Mouse (Mus musculus) hindbrain, embryonic 11.5 days (tissue): ENCODE data around the gene Fam25c. TPM values are rescaled to one million over a fixed set of nuclear protein-coding genes. Genes with fewer than 3 reads are reported as not detected.

Source experiments
- ATAC-seq: fragments of 200-750 bp; cut with Nextera tagmentation; 2 replicates; pipeline ENCODE4 v1.8.0; 2017; ENCODE audit warnings: mild to moderate bottlenecking, moderate TSS enrichment, moderate library complexity; ENCODE audit not compliant: low FRiP score
- DNase-seq: peaks from one replicate; pipeline ENCODE4 v3.0.0-alpha.2; 2015; ENCODE audit warnings: low spot score
- H3K27ac ChIP-seq: fragments of 300-500 bp; sonication (generic); 2 replicates; pipeline ENCODE4 v1.5.1; 2014; ENCODE audit warnings: mild to moderate bottlenecking, low read depth, low read length
- H3K27me3 ChIP-seq: fragments of 300-500 bp; sonication (generic); 2 replicates; pipeline ENCODE4 v1.6.1; 2014; ENCODE audit warnings: mild to moderate bottlenecking, low read length, moderate library complexity, mixed read lengths; ENCODE audit not compliant: control insufficient read depth, insufficient read depth
- H3K36me3 ChIP-seq: fragments of 300-500 bp; sonication (generic); 2 replicates; pipeline ENCODE4 v1.6.1; 2014; ENCODE audit warnings: mild to moderate bottlenecking, low read length, moderate library complexity, mixed read lengths; ENCODE audit not compliant: control insufficient read depth, insufficient read depth
- H3K4me1 ChIP-seq: fragments of 300-500 bp; sonication (generic); replicated peaks from 2 replicates; pipeline ENCODE4 v1.6.1; 2014; ENCODE audit warnings: low read length, mixed read lengths; ENCODE audit not compliant: control insufficient read depth, insufficient read depth
- H3K4me2 ChIP-seq: fragments of 300-500 bp; sonication (generic); replicated peaks from 2 replicates; pipeline ENCODE4 v1.6.1; 2014; ENCODE audit warnings: mild to moderate bottlenecking, low read depth, low read length
- H3K4me3 ChIP-seq: fragments of 300-500 bp; sonication (generic); 2 replicates; pipeline ENCODE4 v1.5.1; 2014; ENCODE audit warnings: low read depth, low read length
- H3K9ac ChIP-seq: fragments of 300-500 bp; sonication (generic); 2 replicates; pipeline ENCODE4 v1.6.1; 2014; ENCODE audit warnings: low read depth, low read length
- H3K9me3 ChIP-seq: fragments of 300-500 bp; sonication (generic); 2 replicates; pipeline ENCODE4 v1.6.1; 2016; ENCODE audit warnings: low read length; ENCODE audit not compliant: control insufficient read depth
- WGBS: fragments of 180-500 bp; shearing (Covaris S2); extraction: QIAGEN DNeasy Blood & Tissue Kit; methylation state at CpG from one replicate; pipeline ENCODE4 v1.1.7; 2014; 5-methylcytosine and 5-hydroxymethylcytosine counted together
- polyA plus RNA-seq: library from polyadenylated mRNA; unstranded; fragments of >200 nt; fragmentation: Nextera tagmentation; extraction: Ambion mirVana; gene quantifications from 2 replicates; pipeline ENCODE4 v1.2.1, GENCODE M21; 2014

Fam25c gene
- polyA plus RNA-seq, 1 experiment from 2014 or later: not detected

DNA sequence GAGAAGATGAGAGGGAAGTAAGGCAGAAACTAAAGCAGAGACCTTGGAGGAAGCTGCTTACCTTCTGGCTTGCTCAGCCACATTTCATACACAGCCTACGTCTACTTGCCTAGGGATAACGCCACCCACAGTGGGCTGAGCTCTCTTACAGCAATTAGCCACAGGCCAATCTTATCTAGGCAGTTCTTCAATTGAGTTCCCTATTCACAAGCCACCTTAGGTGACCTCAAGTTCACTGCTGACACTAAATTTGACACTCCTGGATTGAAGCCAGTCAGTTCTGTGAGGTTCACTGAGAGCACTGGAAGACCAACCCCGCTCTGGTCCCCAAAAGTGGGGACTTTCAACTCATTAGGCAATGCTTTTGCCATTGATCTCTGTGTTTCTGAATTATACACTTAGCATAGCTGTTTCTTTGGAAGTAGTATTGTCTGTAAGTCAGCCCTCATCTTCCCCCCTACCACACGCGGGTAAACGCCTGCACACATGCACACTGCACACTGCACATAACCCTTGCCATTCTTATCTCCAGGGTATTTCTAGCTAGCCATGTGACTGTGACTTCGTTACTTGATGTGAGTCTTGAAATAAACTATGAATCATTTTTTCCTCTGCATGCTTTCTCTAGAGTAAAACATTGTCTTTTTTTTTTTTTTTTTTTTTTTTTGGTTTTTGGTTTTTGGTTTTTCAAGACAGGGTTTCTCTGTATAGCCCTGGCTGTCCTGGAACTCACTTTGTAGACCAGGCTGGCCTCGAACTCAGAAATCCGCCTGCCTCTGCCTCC lies 27.9 kb upstream of the Fam25c start:
- Histone ChIP-seq H3K27ac (no peak overlapping the region), H3K9me3 (no peaks in the 10 kb centered on the region), H3K4me1 (0 out of 2 replicates have a peak, but pooled peaks cover 3% of the 10 kb centered on the region), H3K36me3 (no peaks in the 10 kb centered on the region), H3K4me3 (no peak overlapping the region), H3K27me3 (no peaks in the 10 kb centered on the region), H3K4me2 (no peak overlapping the region), H3K9ac (no peak overlapping the region)
- no peak for DNase-seq
- ATAC-seq: no peak
- WGBS: 95% methylated on average over 9 of the region's 9 CpGs

DNA sequence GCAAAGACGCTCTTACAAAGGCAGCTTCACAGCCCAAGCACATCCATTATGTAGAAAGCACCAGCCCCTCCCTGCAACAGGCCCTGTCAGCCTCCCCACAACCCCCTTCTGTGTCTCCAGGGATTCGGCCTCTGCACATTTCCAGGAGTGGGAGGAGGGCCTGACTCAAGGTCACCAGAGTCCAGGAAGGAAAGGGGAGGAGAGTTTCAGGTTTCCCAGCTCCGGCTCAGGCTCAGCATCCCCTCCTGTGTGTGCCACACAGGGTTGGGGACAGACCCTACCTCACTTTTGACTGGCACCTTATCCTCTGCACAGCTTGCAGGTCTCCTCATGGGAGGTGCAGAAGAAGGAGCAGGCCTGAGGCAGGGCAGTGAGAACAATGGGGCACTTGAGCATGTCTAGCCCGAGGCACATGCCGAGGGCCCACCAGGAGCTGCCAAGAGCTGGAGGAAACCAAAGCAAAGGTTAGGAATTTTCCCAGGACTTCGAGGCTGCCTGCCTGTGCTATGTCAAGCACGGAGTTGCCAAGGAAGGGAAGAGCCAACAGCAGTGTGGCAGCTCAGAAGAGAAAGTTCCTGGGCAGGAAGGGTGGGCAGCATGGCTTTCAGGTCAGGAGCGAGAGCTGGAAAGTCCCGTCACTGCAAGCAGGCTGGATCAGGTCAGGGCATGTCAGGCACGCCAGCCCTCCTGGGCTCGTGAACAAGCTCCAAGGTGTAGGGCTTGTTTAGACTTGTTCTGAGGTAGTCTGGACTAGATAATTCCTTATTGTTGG lies 23.5 kb upstream of the Fam25c start:
- 38% methylated on average over 11 of the region's 11 CpGs for WGBS
- peak; percentile 48 for ATAC-seq
- H3K9ac ChIP-seq: no peak overlapping the region

DNA sequence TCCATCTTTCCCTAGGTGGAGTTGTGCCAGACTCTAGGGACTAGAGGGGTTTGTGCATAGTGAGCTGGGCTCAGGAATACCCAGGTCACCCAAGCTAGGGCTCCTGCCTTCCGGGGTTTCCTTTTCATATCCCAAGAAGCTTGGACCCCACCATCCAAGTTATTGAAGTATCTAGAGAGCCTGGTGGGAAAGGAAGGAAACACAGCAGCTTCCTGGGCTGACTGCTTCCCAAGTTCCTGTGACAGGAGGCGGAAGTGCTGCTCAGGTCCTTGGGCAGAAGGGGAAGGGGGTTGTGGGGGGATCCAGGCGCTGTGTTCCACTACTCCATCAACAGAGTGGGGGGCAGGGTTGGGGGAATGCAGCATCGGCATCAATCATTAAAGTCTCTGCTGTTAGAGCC lies 21.9 kb upstream of the Fam25c start:
- Histone ChIP-seq H3K9me3 (no peaks in the 10 kb centered on the region), H3K4me2 (no peak overlapping the region), H3K27me3 (no peaks in the 10 kb centered on the region), H3K27ac (no peak overlapping the region), H3K4me1 (0 out of 2 replicates have a peak, but pooled peaks cover 3% of the 10 kb centered on the region), H3K4me3 (no peak overlapping the region), H3K9ac (no peak overlapping the region), H3K36me3 (no peaks in the 10 kb centered on the region)
- DNase-seq: no peak
- WGBS: 84% methylated on average over 4 of the region's 4 CpGs
- no peak for ATAC-seq

More for the DNA sequence above, 23.5 kb upstream of the Fam25c start:
- no peaks in the 10 kb centered on the region for H3K36me3 ChIP-seq
- H3K27me3 ChIP-seq: no peaks in the 10 kb centered on the region
- H3K4me1 ChIP-seq: 0 out of 2 replicates have a peak, but pooled peaks cover 3% of the 10 kb centered on the region
- H3K9me3 ChIP-seq: no peaks in the 10 kb centered on the region
- no peak overlapping the region for H3K4me2 ChIP-seq
- peak overlapping the region; percentile 36; the same call in 1 of the 2 replicates for H3K27ac ChIP-seq
- no peak overlapping the region for H3K4me3 ChIP-seq
- peak; percentile 64 for DNase-seq

DNA sequence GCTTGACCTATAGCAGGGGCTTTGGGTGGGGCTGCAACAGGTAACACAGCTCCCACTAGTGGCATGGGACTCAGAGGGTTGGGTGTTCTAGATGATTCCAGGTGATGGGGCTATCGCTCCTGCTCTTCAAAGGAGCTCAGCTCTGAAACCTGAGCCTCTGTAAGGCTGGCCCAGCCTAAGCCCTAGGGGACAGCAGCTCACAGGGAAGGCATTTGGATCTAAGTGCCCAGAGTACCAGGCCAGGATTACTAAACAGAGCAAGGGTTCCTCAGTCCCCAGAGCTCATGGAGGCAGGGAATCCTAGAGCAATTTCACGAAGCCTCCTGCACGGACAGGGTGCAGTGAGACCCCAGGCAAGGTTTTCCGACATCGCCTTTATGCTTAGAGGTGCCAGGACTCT lies 20.7 kb upstream of the Fam25c start:
- H3K4me1 ChIP-seq: 0 out of 2 replicates have a peak, but pooled peaks cover 3% of the 10 kb centered on the region
- WGBS: 86% methylated on average over 5 of the region's 5 CpGs
- H3K4me2 ChIP-seq: no peak overlapping the region
- no peaks in the 10 kb centered on the region for H3K9me3 ChIP-seq
- H3K36me3 ChIP-seq: no peaks in the 10 kb centered on the region
- 0 out of 2 replicates have a peak overlapping the region, but pooled peaks have one; percentile 4 for H3K4me3 ChIP-seq
- DNase-seq (no peak), ATAC-seq (no peak)
- H3K27ac ChIP-seq: no peak overlapping the region
- H3K9ac ChIP-seq: no peak overlapping the region
- no peaks in the 10 kb centered on the region for H3K27me3 ChIP-seq

DNA sequence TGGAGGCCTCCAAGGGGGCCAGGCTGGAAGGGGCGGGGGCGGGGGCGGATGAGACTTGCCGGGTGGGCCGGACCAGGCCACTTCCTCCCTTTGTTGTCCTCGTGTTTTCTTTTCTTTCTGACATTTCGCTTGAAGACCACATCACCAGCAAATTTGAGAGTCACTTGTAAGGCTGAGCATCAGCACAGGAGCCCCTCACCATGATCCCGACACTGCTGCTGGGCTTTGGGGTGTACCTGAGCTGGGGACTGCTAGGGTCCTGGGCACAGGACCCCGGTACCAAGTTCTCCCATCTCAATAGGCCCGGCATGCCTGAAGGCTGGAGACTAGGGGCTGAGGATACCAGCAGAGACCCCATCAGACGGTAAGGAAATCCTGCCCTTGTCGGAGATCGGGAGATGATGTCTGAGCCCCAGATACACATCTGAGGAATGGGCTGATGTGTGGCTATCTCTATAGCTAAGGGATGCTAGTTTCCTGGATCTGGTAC lies 20.2 kb upstream of the Fam25c start, which contains the start of gene Mmrn2:
Gene Mmrn2 (plus strand): TSS at position 51 of the 490 bp plus-strand sequence.
- H3K4me3 ChIP-seq: peak within 1 kb of the TSS; percentile 4; the same call in 1 of the 2 replicates
- peak within 1 kb of the TSS; percentile 45; the same call in 1 of the 2 replicates for H3K27ac ChIP-seq
- no peaks in the 10 kb centered on the region for H3K9me3 ChIP-seq
- H3K4me2 ChIP-seq: no peak within 1 kb of the TSS
- no peaks in the 10 kb centered on the region for H3K36me3 ChIP-seq
- no peak within 1 kb of the TSS for H3K9ac ChIP-seq
- no peaks in the 10 kb centered on the region for H3K27me3 ChIP-seq
- DNase-seq (no peak), ATAC-seq (no peak)
- WGBS: 80% methylated on average over 13 of the region's 13 CpGs
- H3K4me1 ChIP-seq: 0 out of 2 replicates have a peak, but pooled peaks cover 3% of the 10 kb centered on the region

DNA sequence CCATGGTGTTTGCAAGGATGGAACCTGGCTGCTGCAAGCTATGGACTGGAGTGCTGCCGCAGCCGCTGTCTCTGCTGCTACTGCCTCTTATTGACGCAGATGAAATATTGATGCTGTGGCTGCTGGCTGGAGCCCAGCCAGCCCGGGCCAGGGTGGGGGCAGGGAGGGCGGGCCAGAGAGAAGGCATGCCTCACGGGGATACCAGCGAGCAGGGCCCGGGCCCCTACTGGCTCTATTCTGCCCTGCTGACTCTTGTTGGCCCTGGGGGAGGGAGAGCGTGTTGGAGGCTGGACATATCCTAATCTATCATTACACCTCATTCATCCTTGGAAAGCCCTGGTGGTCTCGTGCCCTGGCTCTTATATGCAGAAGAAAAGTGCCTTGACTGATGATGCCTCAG lies 19.3 kb upstream of the Fam25c start, which contains the start of gene Sncg:
Gene Sncg (minus strand): TSS at position 213 of the 400 bp plus-strand sequence.
- Histone ChIP-seq H3K27ac (peak within 1 kb of the TSS; percentile 45; the same call in 1 of the 2 replicates), H3K4me1 (0 out of 2 replicates have a peak, but pooled peaks cover 3% of the 10 kb centered on the region), H3K4me2 (peak within 1 kb of the TSS; percentile 21; the same call in 1 of the 2 replicates), H3K27me3 (no peaks in the 10 kb centered on the region), H3K4me3 (peak within 1 kb of the TSS; percentile 1), H3K9me3 (no peaks in the 10 kb centered on the region), H3K9ac (no peak within 1 kb of the TSS), H3K36me3 (no peaks in the 10 kb centered on the region)
- WGBS: 51% methylated on average over 10 of the region's 10 CpGs
- DNase-seq: peak; percentile 41
- peak; percentile 62 for ATAC-seq

DNA sequence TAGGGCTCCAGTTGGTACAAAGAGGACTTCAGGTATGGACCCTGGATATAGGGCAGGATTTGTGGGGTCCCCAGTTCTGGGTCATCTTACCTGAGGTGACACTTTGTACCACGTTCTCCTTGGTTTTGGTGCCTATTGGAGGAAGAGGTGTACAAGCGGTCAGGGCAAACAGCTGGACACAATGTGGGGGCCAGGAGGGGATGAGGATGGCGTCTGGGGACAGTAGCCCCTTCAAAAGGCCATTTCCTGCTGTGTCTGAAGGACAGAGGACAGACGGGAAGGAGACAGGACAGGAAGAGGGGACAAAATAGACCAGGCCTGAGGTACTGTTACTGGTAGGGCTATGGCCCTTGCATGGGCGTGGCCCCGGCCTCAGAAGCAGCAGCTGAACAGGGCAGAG lies 18.3 kb upstream of the Fam25c start:
- DNase-seq (no peak), ATAC-seq (no peak)
- WGBS: 79% methylated on average over 6 of the region's 6 CpGs
- Histone ChIP-seq H3K27me3 (no peaks in the 10 kb centered on the region), H3K4me2 (peak overlapping the region; percentile 21; the same call in 1 of the 2 replicates), H3K4me3 (peak overlapping the region; percentile 1; the same call in 1 of the 2 replicates), H3K9me3 (no peaks in the 10 kb centered on the region), H3K4me1 (0 out of 2 replicates have a peak, but pooled peaks cover 3% of the 10 kb centered on the region), H3K9ac (no peak overlapping the region), H3K36me3 (no peaks in the 10 kb centered on the region), H3K27ac (no peak overlapping the region)

DNA sequence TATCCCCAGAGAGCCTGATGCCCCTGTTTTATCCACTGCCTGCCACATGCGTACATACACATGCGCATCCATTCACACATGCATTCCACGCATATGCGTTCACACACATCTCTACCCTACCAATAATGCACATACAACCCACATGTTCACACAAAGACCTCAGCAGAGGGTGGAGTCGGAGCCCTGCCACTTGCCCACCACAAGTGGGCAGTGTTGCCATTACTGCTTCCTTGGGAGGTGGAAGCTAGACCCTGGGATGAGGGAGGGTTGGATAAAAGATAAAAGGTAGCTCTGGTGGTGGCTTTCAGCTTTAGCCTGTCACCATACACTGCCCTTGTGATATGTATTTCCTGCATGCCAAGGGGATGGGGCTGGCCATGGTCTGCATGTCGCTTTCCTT lies 17.4 kb upstream of the Fam25c start:
- Histone ChIP-seq H3K36me3 (no peaks in the 10 kb centered on the region), H3K9me3 (no peaks in the 10 kb centered on the region), H3K4me3 (no peak overlapping the region), H3K4me2 (no peak overlapping the region; the same call in 1 of the 2 replicates), H3K4me1 (no peaks in the 10 kb centered on the region), H3K27ac (no peak overlapping the region), H3K9ac (no peak overlapping the region), H3K27me3 (no peaks in the 10 kb centered on the region)
- WGBS: 80% methylated on average over 6 of the region's 6 CpGs
- ATAC-seq (no peak), DNase-seq (peak; percentile 52)
